Mouse (Mus musculus): ENCODE measurements around the gene Slc22a7. TPM values are rescaled to one million over a fixed set of nuclear protein-coding genes. Genes with fewer than 3 reads are reported as not detected.

Slc22a7 gene
- polyA plus RNA-seq, 1 experiment from 2014 or later, result not detected

- Histone ChIP-seq H3K27ac (ENCODE audit: low read depth, low read length) (no peak overlapping the region), H3K9ac (ENCODE audit: low read length) (no peak overlapping the region), H3K27me3 (replicated peaks; ENCODE audit: control insufficient read depth, insufficient read depth, low read length) (no peaks in the 10 kb centered on the region), H3K4me2 (ENCODE audit: low read length) (no peak overlapping the region), H3K36me3 (ENCODE audit: control insufficient read depth, insufficient read depth, low read length) (peaks cover 66% of the 10 kb centered on the region), H3K4me1 (ENCODE audit: control insufficient read depth, insufficient read depth, low read length) (no peaks in the 10 kb centered on the region), H3K9me3 (replicated peaks; ENCODE audit: control insufficient read depth, low read length) (no peaks in the 10 kb centered on the region), H3K4me3 (ENCODE audit: low read depth, low read length) (no peak overlapping the region)
- ATAC-seq (no peak), DNase-seq (ENCODE audit: low spot score) (no peak)
- WGBS, result 93% methylated on average over 5 of the region's 5 CpGs
Measured at GRCm38 (mm10) chr17:46462226-46462625, 24.0 kb upstream of the Slc22a7 start.

- H3K27ac ChIP-seq (ENCODE audit: low read depth, low read length), result no peak overlapping the region
- 30% methylated on average over 8 of the region's 8 CpGs for WGBS
- H3K27me3 ChIP-seq (replicated peaks; ENCODE audit: control insufficient read depth, insufficient read depth, low read length), result 0 out of 2 replicates have a peak, but pooled peaks cover under 1% of the 10 kb centered on the region
- no peaks in the 10 kb centered on the region for H3K4me1 ChIP-seq (ENCODE audit: control insufficient read depth, insufficient read depth, low read length)
- no peak overlapping the region for H3K4me2 ChIP-seq (ENCODE audit: low read length)
- 0 out of 2 replicates have a peak overlapping the region, but pooled peaks have one; percentile 21 for H3K9ac ChIP-seq (ENCODE audit: low read length)
- DNase-seq (ENCODE audit: low spot score) (no peak), ATAC-seq (no peak)
- H3K4me3 ChIP-seq (ENCODE audit: low read depth, low read length), result no peak overlapping the region
- H3K9me3 ChIP-seq (replicated peaks; ENCODE audit: control insufficient read depth, low read length), result no peaks in the 10 kb centered on the region
- H3K36me3 ChIP-seq (ENCODE audit: control insufficient read depth, insufficient read depth, low read length), result peaks cover 57% of the 10 kb centered on the region
Measured at GRCm38 (mm10) chr17:46461347-46461746, 23.1 kb upstream of the Slc22a7 start.

- Histone ChIP-seq H3K4me1 (ENCODE audit: control insufficient read depth, insufficient read depth, low read length) (peaks cover 2% of the 10 kb centered on the region), H3K36me3 (ENCODE audit: control insufficient read depth, insufficient read depth, low read length) (peaks cover 52% of the 10 kb centered on the region), H3K9ac (ENCODE audit: low read length) (0 out of 2 replicates have a peak overlapping the region, but pooled peaks have one; percentile 21), H3K27ac (ENCODE audit: low read depth, low read length) (no peak overlapping the region), H3K9me3 (replicated peaks; ENCODE audit: control insufficient read depth, low read length) (no peaks in the 10 kb centered on the region), H3K4me3 (ENCODE audit: low read depth, low read length) (no peak overlapping the region), H3K4me2 (ENCODE audit: low read length) (no peak overlapping the region), H3K27me3 (replicated peaks; ENCODE audit: control insufficient read depth, insufficient read depth, low read length) (peaks cover 7% of the 10 kb centered on the region; the same call in 1 of the 2 replicates)
- WGBS, result 7% methylated on average over 31 of the region's 32 CpGs
- ATAC-seq (no peak), DNase-seq (ENCODE audit: low spot score) (no peak)
Measured at GRCm38 (mm10) chr17:46460673-46461072, 22.4 kb upstream of the Slc22a7 start.

DNA sequence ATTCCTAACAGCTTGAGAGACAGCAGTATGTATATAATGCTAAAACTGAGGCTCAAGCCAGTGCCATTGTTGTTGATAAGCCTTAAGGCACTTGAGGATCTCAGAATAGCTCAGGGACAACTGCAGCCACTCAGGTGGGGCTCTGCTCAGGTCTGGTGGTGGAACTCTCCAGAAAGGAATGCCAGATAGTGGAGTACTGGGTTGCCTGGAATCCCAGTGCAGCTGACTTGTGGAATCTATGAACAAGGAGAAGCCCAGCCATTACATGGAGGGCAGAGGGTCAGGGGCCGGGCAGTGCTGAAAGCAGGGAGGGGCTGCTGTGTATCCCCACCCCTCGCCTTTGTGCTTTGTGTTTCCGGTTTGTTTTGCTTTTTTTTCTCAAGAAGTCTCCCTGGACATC lies 20.2 kb upstream of the Slc22a7 start:
- no peaks in the 10 kb centered on the region for H3K9me3 ChIP-seq (replicated peaks; ENCODE audit: control insufficient read depth, low read length)
- DNase-seq (ENCODE audit: low spot score), result no peak
- H3K9ac ChIP-seq (ENCODE audit: low read length), result no peak overlapping the region
- peaks cover 22% of the 10 kb centered on the region for H3K4me1 ChIP-seq (ENCODE audit: control insufficient read depth, insufficient read depth, low read length)
- peaks cover 34% of the 10 kb centered on the region for H3K36me3 ChIP-seq (ENCODE audit: control insufficient read depth, insufficient read depth, low read length)
- no peak for ATAC-seq
- 57% methylated on average over 3 of the region's 3 CpGs for WGBS
- H3K4me3 ChIP-seq (ENCODE audit: low read depth, low read length), result no peak overlapping the region
- peaks cover 10% of the 10 kb centered on the region for H3K27me3 ChIP-seq (replicated peaks; ENCODE audit: control insufficient read depth, insufficient read depth, low read length)
- H3K4me2 ChIP-seq (ENCODE audit: low read length), result no peak overlapping the region
- no peak overlapping the region for H3K27ac ChIP-seq (ENCODE audit: low read depth, low read length)

DNA sequence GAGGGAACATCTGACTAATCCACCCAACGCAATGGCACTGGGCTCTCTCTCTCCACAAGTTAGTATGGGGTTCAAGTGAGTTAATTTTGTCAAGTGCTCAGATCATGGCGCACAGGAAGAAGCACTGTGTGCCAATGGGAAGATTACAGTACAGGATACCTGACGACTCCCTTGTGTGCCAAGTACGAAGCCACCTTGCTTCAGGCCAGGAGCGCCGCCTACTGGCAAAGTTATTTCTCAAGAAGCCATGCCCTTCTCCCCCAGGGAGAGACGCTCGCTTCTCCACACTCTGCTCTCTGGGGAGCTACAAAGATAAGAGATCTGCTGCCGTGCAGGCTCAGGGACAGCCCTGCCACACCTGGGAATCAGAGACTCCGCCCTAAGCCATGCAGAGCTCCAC lies 19.5 kb upstream of the Slc22a7 start:
- ATAC-seq (no peak), DNase-seq (ENCODE audit: low spot score) (peak; percentile 34)
- peaks cover 12% of the 10 kb centered on the region for H3K27me3 ChIP-seq (replicated peaks; ENCODE audit: control insufficient read depth, insufficient read depth, low read length)
- H3K27ac ChIP-seq (ENCODE audit: low read depth, low read length), result no peak overlapping the region
- WGBS, result 21% methylated on average over 10 of the region's 10 CpGs
- peaks cover 24% of the 10 kb centered on the region for H3K4me1 ChIP-seq (ENCODE audit: control insufficient read depth, insufficient read depth, low read length)
- H3K4me2 ChIP-seq (ENCODE audit: low read length), result no peak overlapping the region
- H3K9ac ChIP-seq (ENCODE audit: low read length), result no peak overlapping the region
- H3K36me3 ChIP-seq (ENCODE audit: control insufficient read depth, insufficient read depth, low read length), result peaks cover 29% of the 10 kb centered on the region
- H3K4me3 ChIP-seq (ENCODE audit: low read depth, low read length), result no peak overlapping the region
- H3K9me3 ChIP-seq (replicated peaks; ENCODE audit: control insufficient read depth, low read length), result no peaks in the 10 kb centered on the region

DNA sequence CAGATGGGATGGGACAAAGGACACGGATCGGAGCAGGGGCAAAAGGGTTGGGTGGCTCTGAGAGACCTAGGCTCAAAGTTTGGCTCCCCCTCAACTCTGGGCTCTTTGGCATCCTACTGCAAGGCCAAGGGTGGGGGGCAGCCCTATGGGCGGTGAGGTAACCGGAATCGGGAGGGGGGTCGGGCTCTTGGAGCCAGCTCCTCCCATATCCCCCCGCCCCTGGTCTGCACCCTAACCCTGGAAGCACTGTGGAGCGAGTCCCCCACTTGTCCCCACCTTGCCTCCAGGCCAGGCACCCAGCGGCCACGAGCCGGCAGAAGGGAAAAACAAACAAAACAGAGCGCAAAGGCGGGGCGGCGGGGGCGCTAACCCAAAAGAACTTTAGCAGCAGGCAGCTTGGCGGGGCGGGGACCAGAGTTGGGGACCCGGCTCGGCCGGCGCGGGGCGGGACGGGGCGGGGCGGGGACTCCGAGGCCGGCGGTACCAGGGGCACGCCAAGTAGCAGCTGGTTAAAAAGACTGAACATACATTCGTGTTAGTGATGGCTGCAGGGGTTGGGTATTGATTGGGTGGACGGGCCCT lies 16.9 kb upstream of the Slc22a7 start:
- Histone ChIP-seq H3K4me1 (ENCODE audit: control insufficient read depth, insufficient read depth, low read length) (peaks cover 24% of the 10 kb centered on the region), H3K4me2 (ENCODE audit: low read length) (peak overlapping the region; percentile 71), H3K27me3 (replicated peaks; ENCODE audit: control insufficient read depth, insufficient read depth, low read length) (peaks cover 12% of the 10 kb centered on the region), H3K9ac (ENCODE audit: low read length) (peak overlapping the region; percentile 40), H3K9me3 (replicated peaks; ENCODE audit: control insufficient read depth, low read length) (no peaks in the 10 kb centered on the region), H3K27ac (ENCODE audit: low read depth, low read length) (no peak overlapping the region), H3K36me3 (ENCODE audit: control insufficient read depth, insufficient read depth, low read length) (peaks cover 14% of the 10 kb centered on the region), H3K4me3 (ENCODE audit: low read depth, low read length) (peak overlapping the region; percentile 27)
- peak; percentile 69 for ATAC-seq
- DNase-seq (ENCODE audit: low spot score), result peak; percentile 52
- WGBS, result 1% methylated on average over 33 of the region's 33 CpGs

- Histone ChIP-seq H3K36me3 (ENCODE audit: control insufficient read depth, insufficient read depth, low read length) (peaks cover 7% of the 10 kb centered on the region), H3K27me3 (replicated peaks; ENCODE audit: control insufficient read depth, insufficient read depth, low read length) (peaks cover 12% of the 10 kb centered on the region), H3K4me3 (ENCODE audit: low read depth, low read length) (peak overlapping the region; percentile 27), H3K9me3 (replicated peaks; ENCODE audit: control insufficient read depth, low read length) (no peaks in the 10 kb centered on the region), H3K27ac (ENCODE audit: low read depth, low read length) (0 out of 2 replicates have a peak overlapping the region, but pooled peaks have one; percentile 9), H3K4me1 (ENCODE audit: control insufficient read depth, insufficient read depth, low read length) (peaks cover 24% of the 10 kb centered on the region), H3K9ac (ENCODE audit: low read length) (peak overlapping the region; percentile 40), H3K4me2 (ENCODE audit: low read length) (peak overlapping the region; percentile 71)
- WGBS, result 2% methylated on average over 9 of the region's 9 CpGs
- DNase-seq (ENCODE audit: low spot score) (peak; percentile 49), ATAC-seq (peak; percentile 15; the same call in 1 of the 2 replicates)
Measured at GRCm38 (mm10) chr17:46454539-46454938, 16.3 kb upstream of the Slc22a7 start.

DNA sequence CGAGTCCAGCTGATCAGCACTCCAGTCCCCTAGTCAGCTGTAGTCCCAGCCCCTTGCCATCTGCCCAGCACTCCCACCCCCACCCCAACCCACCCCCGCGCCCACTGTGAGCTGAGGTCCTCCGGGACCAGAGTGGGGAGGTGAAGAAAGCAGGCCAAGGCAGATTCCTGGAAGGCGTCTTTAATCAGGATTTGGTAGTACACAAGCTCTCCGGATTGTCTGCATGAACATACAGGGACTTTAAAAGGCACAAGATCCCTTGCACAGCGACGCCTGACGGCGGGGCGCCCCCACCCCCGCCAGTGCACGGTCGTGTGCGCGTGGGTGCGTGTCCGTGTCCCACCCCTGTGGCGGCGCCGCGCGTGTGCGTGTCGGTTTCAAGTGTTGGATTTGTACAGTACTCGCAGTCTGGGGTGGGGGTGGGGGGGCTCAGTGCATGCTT lies 15.7 kb upstream of the Slc22a7 start:
- Histone ChIP-seq H3K36me3 (ENCODE audit: control insufficient read depth, insufficient read depth, low read length) (peaks cover 3% of the 10 kb centered on the region; the same call in 1 of the 2 replicates), H3K4me3 (ENCODE audit: low read depth, low read length) (peak overlapping the region; percentile 27), H3K4me1 (ENCODE audit: control insufficient read depth, insufficient read depth, low read length) (peaks cover 24% of the 10 kb centered on the region), H3K27me3 (replicated peaks; ENCODE audit: control insufficient read depth, insufficient read depth, low read length) (peaks cover 12% of the 10 kb centered on the region), H3K9me3 (replicated peaks; ENCODE audit: control insufficient read depth, low read length) (no peaks in the 10 kb centered on the region), H3K27ac (ENCODE audit: low read depth, low read length) (0 out of 2 replicates have a peak overlapping the region, but pooled peaks have one; percentile 14), H3K9ac (ENCODE audit: low read length) (peak overlapping the region; percentile 40), H3K4me2 (ENCODE audit: low read length) (peak overlapping the region; percentile 71)
- ATAC-seq (peak; percentile 41), DNase-seq (ENCODE audit: low spot score) (peak; percentile 50)
- 2% methylated on average over 26 of the region's 26 CpGs for whole genome bisulfite sequencing

GRCm38 (mm10) chr17:46453302-46453948 lies 15.2 kb upstream of the Slc22a7 start:
- Histone ChIP-seq H3K27ac (ENCODE audit: low read depth, low read length) (0 out of 2 replicates have a peak overlapping the region, but pooled peaks have one; percentile 14), H3K36me3 (ENCODE audit: control insufficient read depth, insufficient read depth, low read length) (no peaks in the 10 kb centered on the region), H3K9ac (ENCODE audit: low read length) (peak overlapping the region; percentile 40; the same call in 1 of the 2 replicates), H3K4me2 (ENCODE audit: low read length) (peak overlapping the region; percentile 71), H3K27me3 (replicated peaks; ENCODE audit: control insufficient read depth, insufficient read depth, low read length) (peaks cover 12% of the 10 kb centered on the region), H3K9me3 (replicated peaks; ENCODE audit: control insufficient read depth, low read length) (no peaks in the 10 kb centered on the region), H3K4me3 (ENCODE audit: low read depth, low read length) (0 out of 2 replicates have a peak overlapping the region, but pooled peaks have one; percentile 27), H3K4me1 (ENCODE audit: control insufficient read depth, insufficient read depth, low read length) (peaks cover 24% of the 10 kb centered on the region)
- WGBS, result 8% methylated on average over 13 of the region's 13 CpGs
- ATAC-seq (no peak), DNase-seq (ENCODE audit: low spot score) (no peak)

All from forebrain, embryonic 14.5 days (tissue).